Mouse (Mus musculus) hindbrain, postnatal 0 days (tissue): ENCODE results near the gene Eml2. TPM values are rescaled to one million over a fixed set of nuclear protein-coding genes. Genes with fewer than 3 reads are reported as not detected.

Experiments
- ATAC-seq: fragments of 200-750 bp; cut with Nextera tagmentation; 2 replicates; pipeline ENCODE4 v1.8.0; 2017; ENCODE audit warnings: mild to moderate bottlenecking, moderate TSS enrichment, moderate library complexity
- DNase-seq: peaks from one replicate; pipeline ENCODE4 v3.0.0-alpha.2; 2015; ENCODE audit warnings: low spot score
- H3K27ac ChIP-seq: fragments of 300-500 bp; sonication (generic); 2 replicates; pipeline ENCODE4 v1.5.1; 2014; ENCODE audit warnings: mild to moderate bottlenecking
- H3K27me3 ChIP-seq: fragments of 300-500 bp; sonication (generic); 2 replicates; pipeline ENCODE4 v1.6.1; 2014; ENCODE audit warnings: low read length, mixed read lengths; ENCODE audit not compliant: insufficient read depth
- H3K36me3 ChIP-seq: fragments of 300-500 bp; sonication (generic); 2 replicates; pipeline ENCODE4 v1.6.1; 2014; ENCODE audit warnings: low read length, mixed read lengths; ENCODE audit not compliant: insufficient read depth
- H3K4me1 ChIP-seq: fragments of 300-500 bp; sonication (generic); 2 replicates; pipeline ENCODE4 v1.6.1; 2014; ENCODE audit warnings: antibody characterized with exemption, low read length, mixed read lengths; ENCODE audit not compliant: insufficient read depth
- H3K4me2 ChIP-seq: fragments of 300-500 bp; sonication (generic); 2 replicates; pipeline ENCODE4 v1.6.1; 2014; ENCODE audit warnings: low read depth, mild to moderate bottlenecking, low read length, moderate library complexity, mixed read lengths
- H3K4me3 ChIP-seq: fragments of 300-500 bp; sonication (generic); 2 replicates; pipeline ENCODE4 v1.5.1; 2014; ENCODE audit warnings: low read length
- H3K9ac ChIP-seq: fragments of 300-500 bp; sonication (generic); replicated peaks from 2 replicates; pipeline ENCODE4 v1.6.1; 2014; ENCODE audit warnings: mild to moderate bottlenecking, low read length, moderate library complexity, mixed read lengths
- H3K9me3 ChIP-seq: fragments of 300-500 bp; sonication (generic); 2 replicates; pipeline ENCODE4 v1.6.1; 2016; ENCODE audit warnings: low read length, mixed read lengths
- CTCF ChIP-seq: IDR thresholded peaks from 2 replicates; pipeline ENCODE4 v1.5.1; 2016; ENCODE audit warnings: antibody characterized with exemption, control low read depth, low read depth
- WGBS: fragments of 180-500 bp; shearing (Covaris S2); extraction: QIAGEN DNeasy Blood & Tissue Kit; methylation state at CpG from one replicate; pipeline ENCODE4 v1.1.7; 2014; 5-methylcytosine and 5-hydroxymethylcytosine counted together
- polyA plus RNA-seq: library from polyadenylated mRNA; unstranded; fragments of >200 nt; fragmentation: Nextera tagmentation; extraction: Ambion mirVana; gene quantifications from 2 replicates; pipeline ENCODE4 v1.2.1, GENCODE M21; 2015
- total RNA-seq: library from RNA; depleted of rRNA; stranded (reverse); fragments of >200 nt; gene quantifications from 2 replicates; pipeline ENCODE4 v1.2.3, GENCODE M21; 2014

Eml2 gene
- total and polyA plus RNA-seq, 2 experiments from 2014 or later, result 18.9 to 103 TPM

- Histone ChIP-seq H3K4me3 (no peak overlapping the region), H3K27me3 (no peaks in the 10 kb centered on the region), H3K27ac (peak overlapping the region; percentile 0; the same call in 1 of the 2 replicates), H3K4me1 (no peaks in the 10 kb centered on the region), H3K36me3 (no peaks in the 10 kb centered on the region), H3K9me3 (no peaks in the 10 kb centered on the region), H3K9ac (no peak overlapping the region), H3K4me2 (no peak overlapping the region)
- DNase-seq, result peak; percentile 91
- peak; percentile 97 for TF ChIP-seq CTCF
- peak; percentile 94 for ATAC-seq
- 0% methylated on average over 1 of the region's 1 CpGs for WGBS
Measured at GRCm38 (mm10) chr7:19239423-19239822, 63.2 kb downstream of the Eml2 start.

GRCm38 (mm10) chr7:19239986-19240385 is 63.8 kb downstream of the Eml2 start:
- Histone ChIP-seq H3K9me3 (no peaks in the 10 kb centered on the region), H3K36me3 (no peaks in the 10 kb centered on the region; the same call in 1 of the 2 replicates), H3K4me1 (no peaks in the 10 kb centered on the region), H3K27ac (peak overlapping the region; percentile 0; the same call in 1 of the 2 replicates), H3K27me3 (no peaks in the 10 kb centered on the region), H3K4me2 (no peak overlapping the region), H3K9ac (no peak overlapping the region), H3K4me3 (no peak overlapping the region)
- no peak for TF ChIP-seq CTCF
- no peak for DNase-seq
- 61% methylated on average over 4 of the region's 4 CpGs for WGBS
- ATAC-seq, result no peak

GRCm38 (mm10) chr7:19240905-19241463 is 64.8 kb downstream of the Eml2 start:
- H3K36me3 ChIP-seq, result peaks cover 6% of the 10 kb centered on the region; the same call in 1 of the 2 replicates

GRCm38 (mm10) chr7:19242005-19242404 is 65.8 kb downstream of the Eml2 start:
- Histone ChIP-seq H3K27ac (no peak overlapping the region), H3K9me3 (no peaks in the 10 kb centered on the region), H3K4me2 (no peak overlapping the region), H3K36me3 (peaks cover 6% of the 10 kb centered on the region; the same call in 1 of the 2 replicates), H3K27me3 (no peaks in the 10 kb centered on the region), H3K4me3 (no peak overlapping the region), H3K4me1 (no peaks in the 10 kb centered on the region), H3K9ac (no peak overlapping the region)
- ATAC-seq, result no peak
- WGBS, result 82% methylated on average over 1 of the region's 1 CpGs
- DNase-seq, result no peak
- no peak for TF ChIP-seq CTCF

More at GRCm38 (mm10) chr7:19240905-19241463, 64.8 kb downstream of the Eml2 start:
- 90% methylated on average over 8 of the region's 8 CpGs for WGBS
- Histone ChIP-seq H3K4me3 (no peak overlapping the region), H3K27me3 (no peaks in the 10 kb centered on the region), H3K27ac (no peak overlapping the region), H3K9me3 (no peaks in the 10 kb centered on the region), H3K4me2 (no peak overlapping the region), H3K9ac (no peak overlapping the region), H3K4me1 (no peaks in the 10 kb centered on the region)
- ATAC-seq (no peak), DNase-seq (no peak)
- TF ChIP-seq CTCF, result no peak

- H3K4me3 ChIP-seq, result no peak overlapping the region
- WGBS, result 35% methylated on average over 5 of the region's 5 CpGs
- no peak overlapping the region for H3K9ac ChIP-seq
- TF ChIP-seq CTCF, result no peak
- peaks cover 6% of the 10 kb centered on the region; the same call in 1 of the 2 replicates for H3K36me3 ChIP-seq
- peak; percentile 54 for DNase-seq
- no peaks in the 10 kb centered on the region for H3K4me1 ChIP-seq
- H3K4me2 ChIP-seq, result no peak overlapping the region
- no peak overlapping the region for H3K27ac ChIP-seq
- ATAC-seq, result no peak
- no peaks in the 10 kb centered on the region for H3K27me3 ChIP-seq
- no peaks in the 10 kb centered on the region for H3K9me3 ChIP-seq
Measured at GRCm38 (mm10) chr7:19243858-19244257, 67.6 kb downstream of the Eml2 start.

- H3K4me1 ChIP-seq, result no peaks in the 10 kb centered on the region
- no peak overlapping the region for H3K27ac ChIP-seq
- H3K4me3 ChIP-seq, result no peak overlapping the region
- H3K4me2 ChIP-seq, result no peak overlapping the region
- peaks cover 6% of the 10 kb centered on the region; the same call in 1 of the 2 replicates for H3K36me3 ChIP-seq
- H3K9ac ChIP-seq, result no peak overlapping the region
- H3K27me3 ChIP-seq, result no peaks in the 10 kb centered on the region
- WGBS, result 86% methylated on average over 3 of the region's 3 CpGs
- no peak for ATAC-seq
- H3K9me3 ChIP-seq, result no peaks in the 10 kb centered on the region
- DNase-seq, result no peak
- no peak for TF ChIP-seq CTCF
Measured at GRCm38 (mm10) chr7:19245083-19245482, 68.9 kb downstream of the Eml2 start.

- no peaks in the 10 kb centered on the region for H3K27me3 ChIP-seq
- 88% methylated on average over 1 of the region's 1 CpGs for WGBS
- H3K4me1 ChIP-seq, result no peaks in the 10 kb centered on the region
- DNase-seq (no peak), ATAC-seq (no peak)
- TF ChIP-seq CTCF, result no peak
- no peak overlapping the region for H3K27ac ChIP-seq
- H3K9me3 ChIP-seq, result no peaks in the 10 kb centered on the region
- H3K36me3 ChIP-seq, result peaks cover 6% of the 10 kb centered on the region; the same call in 1 of the 2 replicates
- H3K9ac ChIP-seq, result no peak overlapping the region
- H3K4me3 ChIP-seq, result no peak overlapping the region
- no peak overlapping the region for H3K4me2 ChIP-seq
Measured at GRCm38 (mm10) chr7:19246855-19247254, 70.6 kb downstream of the Eml2 start.
